Mouse (Mus musculus) midbrain, embryonic 12.5 days (tissue): ENCODE data around the gene Nod1. TPM values are rescaled to one million over a fixed set of nuclear protein-coding genes. Genes with fewer than 3 reads are reported as not detected.
A peak's percentile ranks its signal among the peaks of the same experiment; 100 is the strongest.

Experiments used
- ATAC-seq: fragments of 200-750 bp; cut with Nextera tagmentation; 2 replicates; pipeline ENCODE4 v1.8.0; 2017; ENCODE audit warnings: low read depth, moderate TSS enrichment, moderate library complexity; ENCODE audit not compliant: low FRiP score
- H3K27ac ChIP-seq: fragments of 300-500 bp; sonication (generic); replicated peaks from 2 replicates; pipeline ENCODE4 v1.5.1; 2016; ENCODE audit warnings: mild to moderate bottlenecking
- H3K27me3 ChIP-seq: fragments of 300-500 bp; sonication (generic); 2 replicates; pipeline ENCODE4 v1.6.1; 2016; ENCODE audit warnings: mild to moderate bottlenecking
- H3K36me3 ChIP-seq: fragments of 300-500 bp; sonication (generic); 2 replicates; pipeline ENCODE4 v1.6.1; 2016
- H3K4me1 ChIP-seq: fragments of 300-500 bp; sonication (generic); 2 replicates; pipeline ENCODE4 v1.6.1; 2016
- H3K4me2 ChIP-seq: fragments of 300-500 bp; sonication (generic); replicated peaks from 2 replicates; pipeline ENCODE4 v1.6.1; 2016; ENCODE audit warnings: mild to moderate bottlenecking, moderate library complexity
- H3K4me3 ChIP-seq: fragments of 300-500 bp; sonication (generic); 2 replicates; pipeline ENCODE4 v1.5.1; 2016; ENCODE audit warnings: mild to moderate bottlenecking
- H3K9ac ChIP-seq: fragments of 300-500 bp; sonication (generic); replicated peaks from 2 replicates; pipeline ENCODE4 v1.6.1; 2016; ENCODE audit warnings: mild to moderate bottlenecking, moderate library complexity
- H3K9me3 ChIP-seq: fragments of 300-500 bp; sonication (generic); 2 replicates; pipeline ENCODE4 v1.6.1; 2016; ENCODE audit warnings: mild to moderate bottlenecking
- WGBS: fragments of 180-500 bp; shearing (Covaris S2); methylation state at CpG from one replicate; pipeline ENCODE4 v1.1.7; 2016; 5-methylcytosine and 5-hydroxymethylcytosine counted together
- polyA plus RNA-seq: library from polyadenylated mRNA; unstranded; fragments of >200 nt; fragmentation: Nextera tagmentation; extraction: Ambion mirVana; gene quantifications from 2 replicates; pipeline ENCODE4 v1.2.1, GENCODE M21; 2016

Gene Nod1
- polyA plus RNA-seq, 1 experiment from 2014 or later: 3.6 TPM

- ATAC-seq: no peak
- WGBS: 61% methylated on average over 5 of the region's 5 CpGs
These were observed 2.1 kb upstream of the Nod1 start for GRCm38 (mm10) chr6:54974501-54974900.

GRCm38 (mm10) chr6:54972929-54973211, 458 bp upstream of the Nod1 start:
- Histone ChIP-seq H3K4me3 (peak overlapping the region; percentile 54), H3K4me2 (peak overlapping the region; percentile 92), H3K9me3 (no peaks in the 10 kb centered on the region), H3K27ac (no peak overlapping the region), H3K9ac (0 out of 2 replicates have a peak overlapping the region, but pooled peaks have one; percentile 15), H3K4me1 (0 out of 2 replicates have a peak, but pooled peaks cover 5% of the 10 kb centered on the region), H3K36me3 (no peaks in the 10 kb centered on the region), H3K27me3 (peaks cover 25% of the 10 kb centered on the region)
- 10% methylated on average over 5 of the region's 5 CpGs for WGBS
- no peak for ATAC-seq

More at GRCm38 (mm10) chr6:54974501-54974900, 2.1 kb upstream of the Nod1 start:
- no peak overlapping the region for H3K27ac ChIP-seq
- no peaks in the 10 kb centered on the region for H3K9me3 ChIP-seq
- no peak overlapping the region for H3K4me3 ChIP-seq
- H3K27me3 ChIP-seq: peaks cover 25% of the 10 kb centered on the region
- no peaks in the 10 kb centered on the region for H3K36me3 ChIP-seq
- no peak overlapping the region for H3K9ac ChIP-seq
- 0 out of 2 replicates have a peak, but pooled peaks cover 5% of the 10 kb centered on the region for H3K4me1 ChIP-seq
- H3K4me2 ChIP-seq: no peak overlapping the region

- H3K9ac ChIP-seq: peak overlapping the region; percentile 57
- H3K36me3 ChIP-seq: no peaks in the 10 kb centered on the region
- H3K9me3 ChIP-seq: no peaks in the 10 kb centered on the region
- whole genome bisulfite sequencing: 11% methylated on average over 8 of the region's 8 CpGs
- H3K4me2 ChIP-seq: peak overlapping the region; percentile 92
- H3K4me1 ChIP-seq: 0 out of 2 replicates have a peak, but pooled peaks cover 5% of the 10 kb centered on the region
- no peak overlapping the region for H3K27ac ChIP-seq
- ATAC-seq: no peak
- H3K4me3 ChIP-seq: peak overlapping the region; percentile 54
- peaks cover 25% of the 10 kb centered on the region for H3K27me3 ChIP-seq
These were observed 691 bp downstream of the Nod1 start for GRCm38 (mm10) chr6:54971731-54972110.

- Histone ChIP-seq H3K9ac (no peak overlapping the region), H3K27ac (no peak overlapping the region), H3K4me3 (no peak overlapping the region), H3K4me1 (0 out of 2 replicates have a peak, but pooled peaks cover 5% of the 10 kb centered on the region), H3K27me3 (peaks cover 25% of the 10 kb centered on the region), H3K36me3 (no peaks in the 10 kb centered on the region), H3K4me2 (no peak overlapping the region), H3K9me3 (no peaks in the 10 kb centered on the region)
- WGBS: 88% methylated on average over 9 of the region's 9 CpGs
- ATAC-seq: no peak
These were observed 1.9 kb downstream of the Nod1 start for GRCm38 (mm10) chr6:54970506-54970905.

GRCm38 (mm10) chr6:54969801-54970200, 2.6 kb downstream of the Nod1 start:
- Histone ChIP-seq H3K4me3 (no peak overlapping the region), H3K36me3 (no peaks in the 10 kb centered on the region), H3K4me1 (0 out of 2 replicates have a peak, but pooled peaks cover 5% of the 10 kb centered on the region), H3K9ac (no peak overlapping the region), H3K4me2 (no peak overlapping the region), H3K27ac (no peak overlapping the region), H3K27me3 (peaks cover 25% of the 10 kb centered on the region), H3K9me3 (no peaks in the 10 kb centered on the region)
- WGBS: 67% methylated on average over 2 of the region's 2 CpGs
- no peak for ATAC-seq

- H3K27ac ChIP-seq: no peak overlapping the region
These were observed 4.8 kb downstream of the Nod1 start for GRCm38 (mm10) chr6:54967591-54967990.

GRCm38 (mm10) chr6:54965234-54965633, 7.2 kb downstream of the Nod1 start:
- Histone ChIP-seq H3K4me1 (no peaks in the 10 kb centered on the region), H3K36me3 (no peaks in the 10 kb centered on the region), H3K4me3 (no peak overlapping the region), H3K4me2 (no peak overlapping the region), H3K27me3 (no peaks in the 10 kb centered on the region), H3K9me3 (no peaks in the 10 kb centered on the region), H3K27ac (no peak overlapping the region), H3K9ac (no peak overlapping the region)
- WGBS: 64% methylated on average over 5 of the region's 5 CpGs
- ATAC-seq: no peak

More at GRCm38 (mm10) chr6:54967591-54967990, 4.8 kb downstream of the Nod1 start:
- no peak overlapping the region for H3K4me2 ChIP-seq
- no peaks in the 10 kb centered on the region for H3K36me3 ChIP-seq
- 0 out of 2 replicates have a peak, but pooled peaks cover 5% of the 10 kb centered on the region for H3K4me1 ChIP-seq
- no peaks in the 10 kb centered on the region for H3K9me3 ChIP-seq
- peaks cover 16% of the 10 kb centered on the region for H3K27me3 ChIP-seq
- ATAC-seq: no peak
- WGBS: 40% methylated on average over 10 of the region's 10 CpGs
- no peak overlapping the region for H3K9ac ChIP-seq
- H3K4me3 ChIP-seq: no peak overlapping the region

GRCm38 (mm10) chr6:54964755-54965154, 7.7 kb downstream of the Nod1 start:
- H3K36me3 ChIP-seq: no peaks in the 10 kb centered on the region
- WGBS: 67% methylated on average over 1 of the region's 1 CpGs

GRCm38 (mm10) chr6:54963599-54963998, 8.8 kb downstream of the Nod1 start:
- ATAC-seq: no peak
- Histone ChIP-seq H3K36me3 (no peaks in the 10 kb centered on the region), H3K9me3 (no peaks in the 10 kb centered on the region), H3K4me2 (no peak overlapping the region), H3K4me3 (no peak overlapping the region), H3K27me3 (no peaks in the 10 kb centered on the region), H3K4me1 (no peaks in the 10 kb centered on the region), H3K27ac (no peak overlapping the region), H3K9ac (no peak overlapping the region)
- 88% methylated on average over 2 of the region's 2 CpGs for WGBS

More at GRCm38 (mm10) chr6:54964755-54965154, 7.7 kb downstream of the Nod1 start:
- no peak overlapping the region for H3K9ac ChIP-seq
- ATAC-seq: no peak
- H3K4me3 ChIP-seq: no peak overlapping the region
- H3K27me3 ChIP-seq: no peaks in the 10 kb centered on the region
- H3K9me3 ChIP-seq: no peaks in the 10 kb centered on the region
- H3K4me2 ChIP-seq: no peak overlapping the region
- H3K4me1 ChIP-seq: no peaks in the 10 kb centered on the region
- H3K27ac ChIP-seq: no peak overlapping the region

GRCm38 (mm10) chr6:54957655-54958054, 14.8 kb downstream of the Nod1 start:
- Histone ChIP-seq H3K4me3 (no peak overlapping the region), H3K27ac (no peak overlapping the region), H3K27me3 (no peaks in the 10 kb centered on the region), H3K4me1 (no peaks in the 10 kb centered on the region), H3K36me3 (no peaks in the 10 kb centered on the region), H3K9me3 (no peaks in the 10 kb centered on the region), H3K9ac (no peak overlapping the region), H3K4me2 (no peak overlapping the region)
- WGBS: 86% methylated on average over 8 of the region's 8 CpGs
- no peak for ATAC-seq

GRCm38 (mm10) chr6:54956425-54956824, 16.0 kb downstream of the Nod1 start:
- ATAC-seq: no peak
- Histone ChIP-seq H3K9ac (no peak overlapping the region), H3K9me3 (no peaks in the 10 kb centered on the region), H3K27me3 (no peaks in the 10 kb centered on the region), H3K4me2 (no peak overlapping the region), H3K4me3 (no peak overlapping the region), H3K4me1 (no peaks in the 10 kb centered on the region), H3K27ac (no peak overlapping the region), H3K36me3 (no peaks in the 10 kb centered on the region)
- 84% methylated on average over 1 of the region's 1 CpGs for WGBS

- H3K4me1 ChIP-seq: no peaks in the 10 kb centered on the region
- ATAC-seq: no peak
These were observed 16.5 kb downstream of the Nod1 start for GRCm38 (mm10) chr6:54955949-54956348.

More at GRCm38 (mm10) chr6:54955949-54956348, 16.5 kb downstream of the Nod1 start:
- no peak overlapping the region for H3K4me3 ChIP-seq
- H3K36me3 ChIP-seq: no peaks in the 10 kb centered on the region
- no peak overlapping the region for H3K27ac ChIP-seq
- H3K4me2 ChIP-seq: no peak overlapping the region
- no peaks in the 10 kb centered on the region for H3K9me3 ChIP-seq
- no peaks in the 10 kb centered on the region for H3K27me3 ChIP-seq
- no peak overlapping the region for H3K9ac ChIP-seq
